Mouse (Mus musculus) spleen, adult 2 months (tissue): Measurements from ENCODE around the gene Ppfibp2.

ENCODE experiments used
- CTCF ChIP-seq: fragments of 200-500 bp; IDR thresholded peaks from 2 replicates; pipeline ENCODE4 v1.5.1; 2011; ENCODE audit warnings: mild to moderate bottlenecking, inconsistent platforms; ENCODE audit not compliant: insufficient read depth, insufficient read length, insufficient replicate concordance; ENCODE audit errors: extremely low read depth
- POLR2A ChIP-seq: fragments of 200-500 bp; IDR thresholded peaks from 2 replicates; pipeline ENCODE4 v1.6.1; 2011; ENCODE audit warnings: low read depth, low read length, inconsistent platforms

- no peak for TF ChIP-seq CTCF
- TF ChIP-seq POLR2A, result no peak
Measured at GRCm38 (mm10) chr7:107642586-107643275, 47.7 kb downstream of the Ppfibp2 start.
